Mouse (Mus musculus) liver, embryonic 14.5 days (tissue): ENCODE measurements at regions not wholly inside any gene's neighbourhood (a gene's known extent, or its start where the extent isn't known, plus 50 kb on each side); places are given as distances from the start of the nearest gene placed in this dataset.

Source experiments
- CTCF ChIP-seq: IDR thresholded peaks from 2 replicates; pipeline ENCODE4 v1.5.1; 2016; ENCODE audit warnings: antibody characterized with exemption, low read depth, control low read depth
- EP300 ChIP-seq: IDR thresholded peaks from 2 replicates; pipeline ENCODE4 v1.6.1; 2016; ENCODE audit warnings: antibody characterized with exemption, low read depth

- TF ChIP-seq EP300 (no peak), CTCF (no peak)
Measured at GRCm38 (mm10) chr8:15601531-15601930, 555.7 kb upstream of the BB014433 start.
